Mouse (Mus musculus): Measurements from ENCODE around the gene Zbtb16.

DNA sequence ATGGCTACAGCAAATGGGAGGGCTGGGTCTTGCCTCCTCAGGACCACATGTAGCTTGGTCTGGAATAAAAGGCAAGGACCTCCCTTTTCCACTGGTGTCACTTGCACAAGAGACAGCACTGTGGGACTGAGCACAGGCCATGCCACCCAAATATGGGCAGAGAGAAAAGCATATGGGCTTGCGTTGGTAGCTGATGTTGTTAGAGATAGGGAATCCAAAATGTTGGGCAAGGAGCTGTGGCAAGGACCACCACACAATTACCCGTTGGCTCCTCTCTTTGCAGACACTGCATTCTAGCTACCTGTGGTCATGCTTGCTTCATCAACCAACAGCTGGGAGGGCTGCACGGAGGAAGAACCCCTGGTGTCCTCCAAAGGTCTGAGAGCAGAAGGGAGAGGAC, 169.3 kb downstream of the Zbtb16 start:
- no peak for TF ChIP-seq CTCF (IDR thresholded peaks at IDR 0.05)
- no peak for TF ChIP-seq POLR2A (IDR thresholded peaks at IDR 0.05; ENCODE audit: insufficient read depth, low read depth, low read length)
- TF ChIP-seq EP300 (IDR thresholded peaks at IDR 0.05; ENCODE audit: insufficient read depth, low read depth, low read length) = no peak
